Mouse (Mus musculus): ENCODE data around the gene Gna12. TPM values are rescaled to one million over a fixed set of nuclear protein-coding genes. Genes with fewer than 3 reads are reported as not detected.

Gene Gna12
- polyA plus RNA-seq, 1 experiment = 86.9 TPM

- DNase-seq (ENCODE audit: low read depth) = no peak
These were observed 2.8 kb downstream of the Gna12 start for GRCm38 (mm10) chr5:140827413-140827812.

- no peak for DNase-seq (ENCODE audit: low read depth)
These were observed 3.4 kb downstream of the Gna12 start for GRCm38 (mm10) chr5:140826796-140827195.

GRCm38 (mm10) chr5:140826118-140826517, 4.1 kb downstream of the Gna12 start:
- DNase-seq (ENCODE audit: low read depth) = no peak

GRCm38 (mm10) chr5:140824126-140824525, 6.1 kb downstream of the Gna12 start:
- no peak for DNase-seq (ENCODE audit: low read depth)

GRCm38 (mm10) chr5:140823386-140823785, 6.8 kb downstream of the Gna12 start:
- no peak for DNase-seq (ENCODE audit: low read depth)

- DNase-seq (ENCODE audit: low read depth) = no peak
These were observed 8.3 kb downstream of the Gna12 start for GRCm38 (mm10) chr5:140821951-140822350.

- no peak for DNase-seq (ENCODE audit: low read depth)
These were observed 9.7 kb downstream of the Gna12 start for GRCm38 (mm10) chr5:140820539-140820938.

GRCm38 (mm10) chr5:140819594-140819993, 10.6 kb downstream of the Gna12 start:
- DNase-seq (ENCODE audit: low read depth) = peak; percentile 85

GRCm38 (mm10) chr5:140818482-140819076, 11.7 kb downstream of the Gna12 start:
- DNase-seq (ENCODE audit: low read depth) = no peak

- no peak for DNase-seq (ENCODE audit: low read depth)
These were observed 13.2 kb downstream of the Gna12 start for GRCm38 (mm10) chr5:140816950-140817568.

- DNase-seq (ENCODE audit: low read depth) = peak; percentile 70
These were observed 14.2 kb downstream of the Gna12 start for GRCm38 (mm10) chr5:140816008-140816407.

- DNase-seq (ENCODE audit: low read depth) = no peak
These were observed 15.0 kb downstream of the Gna12 start for GRCm38 (mm10) chr5:140815059-140815728.

GRCm38 (mm10) chr5:140814403-140814802, 15.8 kb downstream of the Gna12 start:
- no peak for DNase-seq (ENCODE audit: low read depth)

- DNase-seq (ENCODE audit: low read depth) = no peak
These were observed 17.5 kb downstream of the Gna12 start for GRCm38 (mm10) chr5:140812699-140813098.

GRCm38 (mm10) chr5:140812063-140812462, 18.2 kb downstream of the Gna12 start:
- no peak for DNase-seq (ENCODE audit: low read depth)

- DNase-seq (ENCODE audit: low read depth) = no peak
These were observed 18.8 kb downstream of the Gna12 start for GRCm38 (mm10) chr5:140811390-140811789.

- DNase-seq (ENCODE audit: low read depth) = no peak
These were observed 23.3 kb downstream of the Gna12 start for GRCm38 (mm10) chr5:140806939-140807338.

GRCm38 (mm10) chr5:140806252-140806651, 24.0 kb downstream of the Gna12 start:
- no peak for DNase-seq (ENCODE audit: low read depth)

GRCm38 (mm10) chr5:140801782-140802181, 28.4 kb downstream of the Gna12 start:
- DNase-seq (ENCODE audit: low read depth) = no peak

- DNase-seq (ENCODE audit: low read depth) = no peak
These were observed 29.8 kb downstream of the Gna12 start for GRCm38 (mm10) chr5:140800288-140800923.

- DNase-seq (ENCODE audit: low read depth) = no peak
These were observed 31.0 kb downstream of the Gna12 start for GRCm38 (mm10) chr5:140799190-140799589.

- no peak for DNase-seq (ENCODE audit: low read depth)
These were observed 31.5 kb downstream of the Gna12 start for GRCm38 (mm10) chr5:140798775-140799174.

GRCm38 (mm10) chr5:140798158-140798557, 32.1 kb downstream of the Gna12 start:
- no peak for DNase-seq (ENCODE audit: low read depth)
